Mouse (Mus musculus) limb, embryonic 11.5 days (tissue): ENCODE data around the gene Cspg4. TPM values are rescaled to one million over a fixed set of nuclear protein-coding genes. Genes with fewer than 3 reads are reported as not detected.

ENCODE experiments used
- ATAC-seq: fragments of 200-750 bp; cut with Nextera tagmentation; 2 replicates; pipeline ENCODE4 v1.8.0; 2017; ENCODE audit warnings: low read depth; ENCODE audit not compliant: insufficient number of reproducible peaks, low FRiP score, low TSS enrichment
- DNase-seq: peaks from one replicate; pipeline ENCODE4 v3.0.0-alpha.2; 2015; ENCODE audit warnings: low spot score
- H3K27ac ChIP-seq: fragments of 300-500 bp; sonication (generic); replicated peaks from 2 replicates; pipeline ENCODE4 v1.5.1; 2014; ENCODE audit warnings: low read depth, mild to moderate bottlenecking, low read length
- H3K27me3 ChIP-seq: fragments of 300-500 bp; sonication (generic); 2 replicates; pipeline ENCODE4 v1.6.1; 2014; ENCODE audit warnings: mild to moderate bottlenecking, low read length, mixed read lengths; ENCODE audit not compliant: control insufficient read depth, insufficient read depth
- H3K36me3 ChIP-seq: fragments of 300-500 bp; sonication (generic); 2 replicates; pipeline ENCODE4 v1.6.1; 2014; ENCODE audit warnings: mild to moderate bottlenecking, low read length, moderate library complexity, mixed read lengths; ENCODE audit not compliant: control insufficient read depth, insufficient read depth
- H3K4me1 ChIP-seq: fragments of 300-500 bp; sonication (generic); 2 replicates; pipeline ENCODE4 v1.6.1; 2014; ENCODE audit warnings: low read length, mixed read lengths; ENCODE audit not compliant: control insufficient read depth, insufficient read depth
- H3K4me2 ChIP-seq: fragments of 300-500 bp; sonication (generic); 2 replicates; pipeline ENCODE4 v1.6.1; 2014; ENCODE audit warnings: low read depth, mild to moderate bottlenecking, moderate library complexity; ENCODE audit not compliant: severe bottlenecking
- H3K4me3 ChIP-seq: fragments of 300-500 bp; sonication (generic); 2 replicates; pipeline ENCODE4 v1.5.1; 2014; ENCODE audit warnings: low read depth, low read length
- H3K9ac ChIP-seq: fragments of 300-500 bp; sonication (generic); 2 replicates; pipeline ENCODE4 v1.6.1; 2014; ENCODE audit warnings: mild to moderate bottlenecking, low read length
- H3K9me3 ChIP-seq: fragments of 300-500 bp; sonication (generic); 2 replicates; pipeline ENCODE4 v1.6.1; 2016; ENCODE audit warnings: low read length; ENCODE audit not compliant: control insufficient read depth
- WGBS: fragments of 180-500 bp; shearing (Covaris S2); extraction: QIAGEN DNeasy Blood & Tissue Kit; methylation state at CpG from one replicate; pipeline ENCODE4 v1.1.7; 2014; 5-methylcytosine and 5-hydroxymethylcytosine counted together
- polyA plus RNA-seq: library from polyadenylated mRNA; unstranded; fragments of >200 nt; fragmentation: Nextera tagmentation; extraction: Ambion mirVana; gene quantifications from 2 replicates; pipeline ENCODE4 v1.2.1, GENCODE M21; 2014

The Cspg4 gene
- polyA plus RNA-seq, 1 experiment from 2014 or later = 5.5 TPM

GRCm38 (mm10) chr9:56886601-56887000 lies 21.8 kb downstream of the Cspg4 start:
- no peak for DNase-seq
- 91% methylated on average over 15 of the region's 15 CpGs for WGBS
- H3K4me3 ChIP-seq = no peak overlapping the region
- H3K4me1 ChIP-seq = peaks cover 16% of the 10 kb centered on the region
- H3K27ac ChIP-seq = no peak overlapping the region
- no peaks in the 10 kb centered on the region for H3K9me3 ChIP-seq
- H3K36me3 ChIP-seq = peaks cover 3% of the 10 kb centered on the region; the same call in 1 of the 2 replicates
- no peak for ATAC-seq
- no peak overlapping the region for H3K4me2 ChIP-seq
- no peak overlapping the region for H3K9ac ChIP-seq
- no peaks in the 10 kb centered on the region for H3K27me3 ChIP-seq

GRCm38 (mm10) chr9:56887581-56887980 lies 22.7 kb downstream of the Cspg4 start:
- Histone ChIP-seq H3K36me3 (peaks cover 3% of the 10 kb centered on the region; the same call in 1 of the 2 replicates), H3K4me3 (no peak overlapping the region), H3K9me3 (no peaks in the 10 kb centered on the region), H3K27me3 (no peaks in the 10 kb centered on the region), H3K4me1 (peaks cover 9% of the 10 kb centered on the region), H3K9ac (no peak overlapping the region), H3K4me2 (no peak overlapping the region), H3K27ac (no peak overlapping the region)
- DNase-seq = no peak
- no peak for ATAC-seq
- 91% methylated on average over 16 of the region's 16 CpGs for WGBS

GRCm38 (mm10) chr9:56889817-56890216 lies 25.0 kb downstream of the Cspg4 start:
- Histone ChIP-seq H3K4me3 (no peak overlapping the region), H3K36me3 (peaks cover 3% of the 10 kb centered on the region; the same call in 1 of the 2 replicates), H3K9ac (no peak overlapping the region)

GRCm38 (mm10) chr9:56890522-56891250 lies 25.9 kb downstream of the Cspg4 start:
- ATAC-seq (no peak), DNase-seq (no peak)
- Histone ChIP-seq H3K4me2 (no peak overlapping the region), H3K9me3 (no peaks in the 10 kb centered on the region), H3K27ac (no peak overlapping the region), H3K4me3 (no peak overlapping the region), H3K27me3 (no peaks in the 10 kb centered on the region), H3K36me3 (peaks cover 3% of the 10 kb centered on the region; the same call in 1 of the 2 replicates), H3K4me1 (peaks cover 11% of the 10 kb centered on the region), H3K9ac (no peak overlapping the region)
- WGBS = 71% methylated on average over 11 of the region's 11 CpGs

More at GRCm38 (mm10) chr9:56889817-56890216, 25.0 kb downstream of the Cspg4 start:
- Histone ChIP-seq H3K4me1 (peaks cover 11% of the 10 kb centered on the region), H3K27ac (no peak overlapping the region), H3K4me2 (peak overlapping the region; percentile 29; the same call in 1 of the 2 replicates), H3K9me3 (no peaks in the 10 kb centered on the region), H3K27me3 (no peaks in the 10 kb centered on the region)
- 3% methylated on average over 14 of the region's 14 CpGs for WGBS
- DNase-seq (peak; percentile 82), ATAC-seq (no peak; the same call in 1 of the 2 replicates)

- Histone ChIP-seq H3K9me3 (no peaks in the 10 kb centered on the region), H3K4me1 (peaks cover 11% of the 10 kb centered on the region), H3K4me2 (no peak overlapping the region), H3K27me3 (no peaks in the 10 kb centered on the region), H3K9ac (peak overlapping the region; percentile 23; the same call in 1 of the 2 replicates), H3K36me3 (peaks cover 3% of the 10 kb centered on the region; the same call in 1 of the 2 replicates), H3K27ac (no peak overlapping the region), H3K4me3 (no peak overlapping the region)
- 32% methylated on average over 12 of the region's 12 CpGs for WGBS
- DNase-seq = peak; percentile 76
- no peak for ATAC-seq
Observed at GRCm38 (mm10) chr9:56891517-56892011, 26.7 kb downstream of the Cspg4 start.

- H3K36me3 ChIP-seq = peaks cover under 1% of the 10 kb centered on the region; the same call in 1 of the 2 replicates
- 86% methylated on average over 10 of the region's 10 CpGs for WGBS
Observed at GRCm38 (mm10) chr9:56892111-56892510, 27.3 kb downstream of the Cspg4 start.

GRCm38 (mm10) chr9:56893313-56893712 lies 28.5 kb downstream of the Cspg4 start:
- H3K27me3 ChIP-seq = no peaks in the 10 kb centered on the region
- no peaks in the 10 kb centered on the region for H3K9me3 ChIP-seq
- H3K4me3 ChIP-seq = no peak overlapping the region
- WGBS = 71% methylated on average over 8 of the region's 8 CpGs
- no peak for DNase-seq
- peaks cover 11% of the 10 kb centered on the region for H3K4me1 ChIP-seq
- ATAC-seq = no peak
- H3K9ac ChIP-seq = peak overlapping the region; percentile 38
- no peaks in the 10 kb centered on the region for H3K36me3 ChIP-seq
- H3K27ac ChIP-seq = no peak overlapping the region
- no peak overlapping the region for H3K4me2 ChIP-seq

More at GRCm38 (mm10) chr9:56892111-56892510, 27.3 kb downstream of the Cspg4 start:
- Histone ChIP-seq H3K27me3 (no peaks in the 10 kb centered on the region), H3K4me2 (no peak overlapping the region), H3K27ac (no peak overlapping the region), H3K4me3 (no peak overlapping the region), H3K9ac (no peak overlapping the region), H3K9me3 (no peaks in the 10 kb centered on the region), H3K4me1 (peaks cover 11% of the 10 kb centered on the region)
- DNase-seq (no peak), ATAC-seq (no peak)

GRCm38 (mm10) chr9:56894006-56894405 lies 29.2 kb downstream of the Cspg4 start:
- peak overlapping the region; percentile 38; the same call in 1 of the 2 replicates for H3K9ac ChIP-seq
- no peaks in the 10 kb centered on the region for H3K9me3 ChIP-seq
- 22% methylated on average over 3 of the region's 3 CpGs for WGBS
- no peak for ATAC-seq
- H3K4me2 ChIP-seq = no peak overlapping the region
- no peak for DNase-seq
- H3K27ac ChIP-seq = no peak overlapping the region
- peaks cover 11% of the 10 kb centered on the region for H3K4me1 ChIP-seq
- H3K27me3 ChIP-seq = no peaks in the 10 kb centered on the region
- H3K4me3 ChIP-seq = no peak overlapping the region
- H3K36me3 ChIP-seq = no peaks in the 10 kb centered on the region
